Mouse (Mus musculus) olfactory bulb, adult 2 months (tissue): ENCODE results near the gene Abhd17b.

Experiments used
- CTCF ChIP-seq: fragments of 200-500 bp; IDR thresholded peaks from 2 replicates; pipeline ENCODE4 v1.5.1; 2012; ENCODE audit warnings: low read depth, mild to moderate bottlenecking, low read length, moderate library complexity; ENCODE audit not compliant: insufficient read depth
- POLR2A ChIP-seq: fragments of 200-500 bp; IDR thresholded peaks from 2 replicates; pipeline ENCODE4 v1.6.1; 2012; ENCODE audit warnings: mild to moderate bottlenecking, low read depth, low read length, moderate library complexity; ENCODE audit not compliant: insufficient read depth

GRCm38 (mm10) chr19:21734112-21734511 is 81.1 kb downstream of the Abhd17b start:
- TF ChIP-seq POLR2A, result no peak
- TF ChIP-seq CTCF, result no peak
